9 mouse cellular contexts compared by ENCODE assay signal in genomic region chr14:87314999-87315732, GRCm38 (mm10).
DNase-seq lines count a peak whose midpoint lies in the region; ATAC-seq and TF ChIP-seq lines count a peak whose summit lies in the region.
"Had no signal": no experiment of that assay in that cellular context is flagged by ENCODE, and none has a peak within 500 bp of the region (broad histone marks: within the 10 kb centered on the region; RNA-seq: fewer than 3 reads in every experiment).

No protein-coding gene starts in this region.

- no peaks in the 10 kb centered on the region for H3K27me3 ChIP-seq in kidney, embryonic 16.5 days (ENCODE audit: insufficient read depth, low read length)
- no peaks in the 10 kb centered on the region for H3K27me3 ChIP-seq in limb, embryonic 14.5 days (ENCODE audit: control insufficient read depth, insufficient read depth, low read length)
- H3K27me3 ChIP-seq in neural tube, embryonic 14.5 days (ENCODE audit: control insufficient read depth, insufficient read depth, low read length): no peaks in the 10 kb centered on the region
- H3K27me3 ChIP-seq: heart, embryonic 15.5 days had no signal

- ATAC-seq in frontal cortex, adult (ENCODE audit: low TSS enrichment): 0 out of 2 replicates have a peak, but pooled peaks have one; percentile 29
- peak; percentile 49; the same call in 1 of the 2 replicates for ATAC-seq in kidney, embryonic 16.5 days (ENCODE audit: low FRiP score, low TSS enrichment)
- ATAC-seq in limb, embryonic 14.5 days (ENCODE audit: low FRiP score, low read depth): peak; percentile 34; the same call in 1 of the 2 replicates
- ATAC-seq in neural tube, embryonic 14.5 days (ENCODE audit: low read depth): peak; percentile 85
- ATAC-seq in erythroblast, adult 5-6 weeks (replicated peaks; ENCODE audit: low FRiP score, poor library complexity, severe bottlenecking): no peak

- no peak overlapping the region for H3K9ac ChIP-seq in kidney, embryonic 16.5 days (replicated peaks; ENCODE audit: low read length)
- H3K9ac ChIP-seq in limb, embryonic 14.5 days (ENCODE audit: low read depth, low read length, severe bottlenecking): no peak overlapping the region
- 0 out of 2 replicates have a peak overlapping the region, but pooled peaks have one; percentile 11 for H3K9ac ChIP-seq in neural tube, embryonic 14.5 days (replicated peaks; ENCODE audit: low read depth, low read length)
- H3K9ac ChIP-seq: heart, embryonic 15.5 days had no signal

- DNase-seq in CD4-positive, CD25-positive, alpha-beta regulatory T cell, adult 2 months (ENCODE audit: low read depth, low spot score): peak; percentile 75
- DNase-seq in MEL-GATA-1-ER (ENCODE audit: extremely low read depth, low read depth): peak; percentile 41
- DNase-seq in cerebellum, adult 8-10 months: peak; percentile 44
- peak; percentile 57 for DNase-seq in limb, embryonic 14.5 days (ENCODE audit: low spot score)

- no peak overlapping the region for H3K27ac ChIP-seq in kidney, embryonic 16.5 days (ENCODE audit: low read length)
- H3K27ac ChIP-seq in limb, embryonic 14.5 days (replicated peaks; ENCODE audit: low read depth, low read length): no peak overlapping the region
- H3K27ac ChIP-seq in neural tube, embryonic 14.5 days (ENCODE audit: low read depth, low read length): no peak overlapping the region
- H3K27ac ChIP-seq: heart, embryonic 15.5 days had no signal

- TF ChIP-seq POLR2A in limb, embryonic 14.5 days (IDR thresholded peaks at IDR 0.05; ENCODE audit: borderline replicate concordance, extremely low read depth, insufficient read depth, insufficient read length): no peak

- no peaks in the 10 kb centered on the region for H3K36me3 ChIP-seq in kidney, embryonic 16.5 days (ENCODE audit: insufficient read depth, low read length)
- no peaks in the 10 kb centered on the region for H3K36me3 ChIP-seq in limb, embryonic 14.5 days (ENCODE audit: control insufficient read depth, insufficient read depth, low read length)
- no peaks in the 10 kb centered on the region for H3K36me3 ChIP-seq in neural tube, embryonic 14.5 days (ENCODE audit: control insufficient read depth, insufficient read depth, low read length)
- H3K36me3 ChIP-seq: heart, embryonic 15.5 days had no signal

- H3K4me2 ChIP-seq in kidney, embryonic 16.5 days (replicated peaks; ENCODE audit: low read depth, low read length): no peak overlapping the region
- no peak overlapping the region for H3K4me2 ChIP-seq in limb, embryonic 14.5 days (replicated peaks; ENCODE audit: low read depth, low read length, severe bottlenecking)
- no peak overlapping the region for H3K4me2 ChIP-seq in neural tube, embryonic 14.5 days (ENCODE audit: low read depth, low read length)
- H3K4me2 ChIP-seq: heart, embryonic 15.5 days had no signal

- WGBS in kidney, embryonic 16.5 days: 33% methylated on average over 6 of the region's 6 CpGs
- 28% methylated on average over 6 of the region's 6 CpGs for WGBS in limb, embryonic 14.5 days
- WGBS in neural tube, embryonic 14.5 days: 25% methylated on average over 6 of the region's 6 CpGs

- no peaks in the 10 kb centered on the region for H3K9me3 ChIP-seq in kidney, embryonic 16.5 days (ENCODE audit: low read length)
- no peaks in the 10 kb centered on the region for H3K9me3 ChIP-seq in limb, embryonic 14.5 days (ENCODE audit: control insufficient read depth, low read length)
- H3K9me3 ChIP-seq in neural tube, embryonic 14.5 days (ENCODE audit: control insufficient read depth, low read length): no peaks in the 10 kb centered on the region
- H3K9me3 ChIP-seq: heart, embryonic 15.5 days had no signal

- no peak overlapping the region for H3K4me3 ChIP-seq in kidney, embryonic 16.5 days (ENCODE audit: low read length)
- no peak overlapping the region for H3K4me3 ChIP-seq in limb, embryonic 14.5 days (replicated peaks; ENCODE audit: low read length)
- no peak overlapping the region for H3K4me3 ChIP-seq in neural tube, embryonic 14.5 days (ENCODE audit: low read depth, low read length)
- H3K4me3 ChIP-seq: heart, embryonic 15.5 days had no signal

- H3K4me1 ChIP-seq in kidney, embryonic 16.5 days (ENCODE audit: insufficient read depth, low read length): no peaks in the 10 kb centered on the region
- no peaks in the 10 kb centered on the region for H3K4me1 ChIP-seq in limb, embryonic 14.5 days (ENCODE audit: control insufficient read depth, insufficient read depth, low read length)
- 0 out of 2 replicates have a peak, but pooled peaks cover 3% of the 10 kb centered on the region for H3K4me1 ChIP-seq in neural tube, embryonic 14.5 days (ENCODE audit: control insufficient read depth, insufficient read depth, low read length)
- H3K4me1 ChIP-seq: heart, embryonic 15.5 days had no signal
